Mouse (Mus musculus) embryonic facial prominence, embryonic 13.5 days (tissue): ENCODE measurements around the gene Mrps36. TPM values are rescaled to one million over a fixed set of nuclear protein-coding genes. Genes with fewer than 3 reads are reported as not detected.
"Not testable (repeated sequence)": the region's sequence is repeated elsewhere in the genome, so short reads cannot be mapped to it uniquely, and the experiment has no call there.

Experiments
- ATAC-seq: fragments of 200-750 bp; cut with Nextera tagmentation; 2 replicates; pipeline ENCODE4 v1.8.0; 2017; ENCODE audit warnings: low read depth; ENCODE audit not compliant: insufficient number of reproducible peaks, insufficient read depth, low FRiP score, low TSS enrichment
- H3K27ac ChIP-seq: fragments of 300-500 bp; sonication (generic); 2 replicates; pipeline ENCODE4 v1.5.1; 2015; ENCODE audit warnings: moderate library complexity, mild to moderate bottlenecking, inconsistent platforms
- H3K27me3 ChIP-seq: fragments of 300-500 bp; sonication (generic); 2 replicates; pipeline ENCODE4 v1.6.1; 2015; ENCODE audit warnings: mild to moderate bottlenecking, inconsistent platforms
- H3K36me3 ChIP-seq: fragments of 300-500 bp; sonication (generic); 2 replicates; pipeline ENCODE4 v1.6.1; 2015; ENCODE audit warnings: mild to moderate bottlenecking, inconsistent platforms
- H3K4me1 ChIP-seq: fragments of 300-500 bp; sonication (generic); 2 replicates; pipeline ENCODE4 v1.6.1; 2015; ENCODE audit warnings: inconsistent platforms
- H3K4me2 ChIP-seq: fragments of 300-500 bp; sonication (generic); 2 replicates; pipeline ENCODE4 v1.6.1; 2015; ENCODE audit warnings: moderate library complexity, mild to moderate bottlenecking, inconsistent platforms
- H3K4me3 ChIP-seq: fragments of 300-500 bp; sonication (generic); 2 replicates; pipeline ENCODE4 v1.5.1; 2015; ENCODE audit warnings: mild to moderate bottlenecking, inconsistent platforms
- H3K9ac ChIP-seq: fragments of 300-500 bp; sonication (generic); 2 replicates; pipeline ENCODE4 v1.6.1; 2015; ENCODE audit warnings: mild to moderate bottlenecking, inconsistent platforms
- H3K9me3 ChIP-seq: fragments of 300-500 bp; sonication (generic); 2 replicates; pipeline ENCODE4 v1.6.1; 2016; ENCODE audit warnings: inconsistent platforms
- WGBS: fragments of 180-500 bp; shearing (Covaris S2); methylation state at CpG from one replicate; pipeline ENCODE4 v1.1.7; 2015; ENCODE audit warnings: mixed read lengths; 5-methylcytosine and 5-hydroxymethylcytosine counted together
- polyA plus RNA-seq: library from polyadenylated mRNA; unstranded; fragments of >200 nt; fragmentation: Nextera tagmentation; extraction: Ambion mirVana; gene quantifications from 2 replicates; pipeline ENCODE4 v1.2.1, GENCODE M21; 2015

Mrps36 gene
- 123 and 141 TPM in 2 replicates for polyA plus RNA-seq

- H3K36me3 ChIP-seq, result no peaks in the 10 kb centered on the region
- ATAC-seq, result peak; percentile 89
- H3K4me1 ChIP-seq, result peaks cover 12% of the 10 kb centered on the region
- H3K4me2 ChIP-seq, result peak within 1 kb of the TSS; percentile 67
- H3K9ac ChIP-seq, result peak within 1 kb of the TSS; percentile 85
- peak within 1 kb of the TSS; percentile 79 for H3K4me3 ChIP-seq
- no peaks in the 10 kb centered on the region for H3K9me3 ChIP-seq
- H3K27ac ChIP-seq, result peak within 1 kb of the TSS; percentile 93
- H3K27me3 ChIP-seq, result no peaks in the 10 kb centered on the region
- under 1% methylated on average over 52 of the region's 52 CpGs for WGBS
Measured at GRCm38 (mm10) chr13:100744036-100744744, at the start of gene Mrps36. TSS of gene Mrps36 (minus strand) at chr13:100744659.

GRCm38 (mm10) chr13:100789083-100789482 is 44.6 kb upstream of the Mrps36 start:
- no peak overlapping the region for H3K4me3 ChIP-seq
- H3K27me3 ChIP-seq, result no peaks in the 10 kb centered on the region
- no peak for ATAC-seq
- no peak overlapping the region for H3K4me2 ChIP-seq
- no peaks in the 10 kb centered on the region for H3K36me3 ChIP-seq
- peaks cover 14% of the 10 kb centered on the region for H3K4me1 ChIP-seq
- no peak overlapping the region for H3K9ac ChIP-seq
- 70% methylated on average over 3 of the region's 3 CpGs for WGBS
- H3K9me3 ChIP-seq, result no peaks in the 10 kb centered on the region
- H3K27ac ChIP-seq, result no peak overlapping the region

- not testable (repeated sequence) for H3K4me3 ChIP-seq, ATAC-seq, H3K27ac ChIP-seq, H3K27me3 ChIP-seq, H3K4me2 ChIP-seq, H3K36me3 ChIP-seq, H3K9me3 ChIP-seq, H3K9ac ChIP-seq
- peaks cover 22% of the 10 kb centered on the region for H3K4me1 ChIP-seq
- WGBS, result 93% methylated on average over 13 of the region's 14 CpGs
Measured at GRCm38 (mm10) chr13:100788057-100788456, 43.6 kb upstream of the Mrps36 start.

- 66% methylated on average over 6 of the region's 6 CpGs for WGBS
- ATAC-seq, result no peak
- no peaks in the 10 kb centered on the region for H3K9me3 ChIP-seq
- H3K9ac ChIP-seq, result no peak overlapping the region
- no peaks in the 10 kb centered on the region for H3K27me3 ChIP-seq
- H3K4me2 ChIP-seq, result no peak overlapping the region
- peaks cover 10% of the 10 kb centered on the region for H3K36me3 ChIP-seq
- peaks cover 22% of the 10 kb centered on the region for H3K4me1 ChIP-seq
- no peak overlapping the region for H3K4me3 ChIP-seq
- no peak overlapping the region for H3K27ac ChIP-seq
Measured at GRCm38 (mm10) chr13:100787316-100788010, 43.0 kb upstream of the Mrps36 start.

- Histone ChIP-seq H3K4me1 (peaks cover 22% of the 10 kb centered on the region), H3K4me3 (peak within 1 kb of the TSS; percentile 87), H3K36me3 (peaks cover 19% of the 10 kb centered on the region), H3K27ac (peak within 1 kb of the TSS; percentile 57; the same call in 1 of the 2 replicates), H3K4me2 (peak within 1 kb of the TSS; percentile 84), H3K9me3 (no peaks in the 10 kb centered on the region), H3K9ac (peak within 1 kb of the TSS; percentile 90), H3K27me3 (no peaks in the 10 kb centered on the region)
- WGBS, result under 1% methylated on average over 35 of the region's 35 CpGs
- peak; percentile 98 for ATAC-seq
Measured at GRCm38 (mm10) chr13:100786414-100786867, 42.0 kb upstream of the Mrps36 start, which contains the start of gene Ccnb1. TSS of gene Ccnb1 (minus strand) at chr13:100786570.

- Histone ChIP-seq H3K9me3 (no peaks in the 10 kb centered on the region), H3K36me3 (peaks cover 24% of the 10 kb centered on the region), H3K9ac (peak overlapping the region; percentile 90), H3K4me1 (peaks cover 22% of the 10 kb centered on the region), H3K4me3 (peak overlapping the region; percentile 87), H3K27me3 (no peaks in the 10 kb centered on the region), H3K27ac (peak overlapping the region; percentile 57; the same call in 1 of the 2 replicates), H3K4me2 (peak overlapping the region; percentile 84)
- under 1% methylated on average over 30 of the region's 30 CpGs for WGBS
- ATAC-seq, result peak; percentile 33; the same call in 1 of the 2 replicates
Measured at GRCm38 (mm10) chr13:100785806-100786413, 41.5 kb upstream of the Mrps36 start.

- no peak for ATAC-seq
- Histone ChIP-seq H3K4me3 (no peak overlapping the region), H3K36me3 (peaks cover 25% of the 10 kb centered on the region), H3K27me3 (no peaks in the 10 kb centered on the region), H3K9ac (no peak overlapping the region), H3K4me2 (no peak overlapping the region), H3K9me3 (no peaks in the 10 kb centered on the region), H3K27ac (no peak overlapping the region), H3K4me1 (peaks cover 18% of the 10 kb centered on the region)
- 81% methylated on average over 3 of the region's 3 CpGs for WGBS
Measured at GRCm38 (mm10) chr13:100777491-100777890, 33.0 kb upstream of the Mrps36 start.

- Histone ChIP-seq H3K27ac (no peak overlapping the region), H3K36me3 (peaks cover 25% of the 10 kb centered on the region), H3K9ac (0 out of 2 replicates have a peak overlapping the region, but pooled peaks have one; percentile 87), H3K4me2 (peak overlapping the region; percentile 97; the same call in 1 of the 2 replicates), H3K4me1 (peaks cover 18% of the 10 kb centered on the region), H3K4me3 (no peak overlapping the region), H3K9me3 (no peaks in the 10 kb centered on the region), H3K27me3 (no peaks in the 10 kb centered on the region)
- no peak for ATAC-seq
- WGBS, result 62% methylated on average over 6 of the region's 6 CpGs
Measured at GRCm38 (mm10) chr13:100776710-100777109, 32.3 kb upstream of the Mrps36 start.

GRCm38 (mm10) chr13:100776056-100776419 is 31.6 kb upstream of the Mrps36 start:
- 0 out of 2 replicates have a peak overlapping the region, but pooled peaks have one; percentile 35 for H3K27ac ChIP-seq
- H3K4me1 ChIP-seq, result peaks cover 18% of the 10 kb centered on the region
- no peaks in the 10 kb centered on the region for H3K9me3 ChIP-seq
- peak overlapping the region; percentile 87 for H3K9ac ChIP-seq
- peak overlapping the region; percentile 91 for H3K4me3 ChIP-seq
- peaks cover 25% of the 10 kb centered on the region for H3K36me3 ChIP-seq
- peak overlapping the region; percentile 97 for H3K4me2 ChIP-seq
- 13% methylated on average over 8 of the region's 8 CpGs for WGBS
- no peaks in the 10 kb centered on the region for H3K27me3 ChIP-seq
- ATAC-seq, result no peak

- peak within 1 kb of the TSS; percentile 87 for H3K9ac ChIP-seq
- peak; percentile 87 for ATAC-seq
- H3K4me3 ChIP-seq, result peak within 1 kb of the TSS; percentile 91
- H3K27ac ChIP-seq, result 0 out of 2 replicates have a peak within 1 kb of the TSS, but pooled peaks have one; percentile 35
- H3K4me2 ChIP-seq, result peak within 1 kb of the TSS; percentile 97
- peaks cover 18% of the 10 kb centered on the region for H3K4me1 ChIP-seq
- WGBS, result under 1% methylated on average over 46 of the region's 46 CpGs
- H3K27me3 ChIP-seq, result no peaks in the 10 kb centered on the region
- peaks cover 26% of the 10 kb centered on the region for H3K36me3 ChIP-seq
- no peaks in the 10 kb centered on the region for H3K9me3 ChIP-seq
Measured at GRCm38 (mm10) chr13:100775252-100776055, 31.0 kb upstream of the Mrps36 start, which contains the start of gene Cenph. TSS of gene Cenph (minus strand) at chr13:100775899.

- Histone ChIP-seq H3K4me2 (peak overlapping the region; percentile 97), H3K4me3 (peak overlapping the region; percentile 91), H3K9me3 (no peaks in the 10 kb centered on the region), H3K27ac (no peak overlapping the region), H3K36me3 (peaks cover 29% of the 10 kb centered on the region), H3K27me3 (no peaks in the 10 kb centered on the region), H3K9ac (peak overlapping the region; percentile 87), H3K4me1 (peaks cover 18% of the 10 kb centered on the region)
- ATAC-seq, result no peak
Measured at GRCm38 (mm10) chr13:100774704-100775103, 30.2 kb upstream of the Mrps36 start.
